Mouse (Mus musculus): ENCODE data around the gene Slc12a7. TPM values are rescaled to one million over a fixed set of nuclear protein-coding genes. Genes with fewer than 3 reads are reported as not detected.
"Not testable (repeated sequence)": the region's sequence is repeated elsewhere in the genome, so short reads cannot be mapped to it uniquely, and the experiment has no call there.

The Slc12a7 gene
- total and polyA plus RNA-seq, 3 experiments: 3.1 to 6.9 TPM; not detected in 1

- not testable (repeated sequence) for H3K4me3 ChIP-seq (ENCODE audit: control insufficient read depth in 1 of 2, insufficient read depth in 1 of 2, low read depth in 2 of 2, low read length in 2 of 2); DNase-seq (ENCODE audit: low read depth, low spot score); H3K27ac ChIP-seq (ENCODE audit: control insufficient read depth, low read depth, low read length); H3K79me2 ChIP-seq (ENCODE audit: control insufficient read depth, insufficient read depth, low read length, poor library complexity); H3K27me3 ChIP-seq (ENCODE audit: control insufficient read depth in 1 of 2, insufficient read depth in 2 of 2, low read length in 2 of 2); H3K9ac ChIP-seq (ENCODE audit: control insufficient read depth, low read depth, low read length, poor library complexity, severe bottlenecking); H3K36me3 ChIP-seq (ENCODE audit: control insufficient read depth in 1 of 2, insufficient read depth in 2 of 2, low read length in 2 of 2); H3K9me3 ChIP-seq (replicated peaks; ENCODE audit: insufficient read depth, low read length); H3K4me1 ChIP-seq (ENCODE audit: control insufficient read depth in 1 of 2, insufficient read depth in 2 of 2, low read length in 2 of 2)
These were observed 29.4 kb upstream of the Slc12a7 start for GRCm38 (mm10) chr13:73703486-73703885.

- Histone ChIP-seq H3K9ac (ENCODE audit: control insufficient read depth, low read depth, low read length, poor library complexity, severe bottlenecking) (no peak within 1 kb of the TSS), H3K9me3 (replicated peaks; ENCODE audit: insufficient read depth, low read length) (no peaks in the 10 kb centered on the region), H3K79me2 (ENCODE audit: control insufficient read depth, insufficient read depth, low read length, poor library complexity) (no peaks in the 10 kb centered on the region; the same call in 1 of the 2 replicates), H3K27ac (ENCODE audit: control insufficient read depth, low read depth, low read length) (no peak within 1 kb of the TSS), H3K36me3 (ENCODE audit: control insufficient read depth in 1 of 2, insufficient read depth in 2 of 2, low read length in 2 of 2) (no peaks in the 10 kb centered on the region), H3K4me1 (ENCODE audit: control insufficient read depth in 1 of 2, insufficient read depth in 2 of 2, low read length in 2 of 2) (no peaks in the 10 kb centered on the region), H3K27me3 (ENCODE audit: control insufficient read depth in 1 of 2, insufficient read depth in 2 of 2, low read length in 2 of 2) (peaks cover 0 to 3% of the 10 kb centered on the region in 2 experiments; a peak in 3 of 4 replicates), H3K4me3 (ENCODE audit: control insufficient read depth in 1 of 2, insufficient read depth in 1 of 2, low read depth in 2 of 2, low read length in 2 of 2) (no peak within 1 kb of the TSS)
- no peak for DNase-seq (ENCODE audit: low read depth, low spot score)
- TF ChIP-seq POLR2A (IDR thresholded peaks at IDR 0.05; ENCODE audit: control insufficient read depth in 1 of 2, insufficient read depth in 1 of 2, low read depth in 1 of 2, low read length in 2 of 2, poor library complexity in 1 of 2) (no peak), MAFK (IDR thresholded peaks at IDR 0.05; ENCODE audit: borderline replicate concordance, low read depth, low read length) (no peak), USF2 (IDR thresholded peaks at IDR 0.05; ENCODE audit: borderline replicate concordance in 1 of 2, insufficient read depth in 1 of 2, low read depth in 1 of 2, low read length in 2 of 2) (no peak), TBP (IDR thresholded peaks at IDR 0.05; ENCODE audit: low read depth, low read length) (no peak), GABPA (IDR thresholded peaks at IDR 0.05; ENCODE audit: low read depth, low read length) (no peak), RCOR1 (IDR thresholded peaks at IDR 0.05; ENCODE audit: low read depth, low read length) (no peak), ZNF384 (IDR thresholded peaks at IDR 0.05; ENCODE audit: low read depth, low read length) (no peak), ZMIZ1 (IDR thresholded peaks at IDR 0.05; ENCODE audit: low read depth, low read length) (no peak), KAT2A (conservative IDR thresholded peaks at IDR 0.05; ENCODE audit: low read depth, low read length) (no peak), MAX (IDR thresholded peaks at IDR 0.05; ENCODE audit: low read length) (no peak), TAL1 (IDR thresholded peaks at IDR 0.05; ENCODE audit: low read length) (no peak), EP300 (IDR thresholded peaks at IDR 0.05; ENCODE audit: low read depth in 1 of 2, low read length in 2 of 2) (no peak), TCF12 (IDR thresholded peaks at IDR 0.05; ENCODE audit: low read depth, low read length) (no peak), SMC3 (IDR thresholded peaks at IDR 0.05; ENCODE audit: low read depth, low read length) (no peak), USF1 (IDR thresholded peaks at IDR 0.05; ENCODE audit: low read depth, low read length) (no peak), ZKSCAN1 (IDR thresholded peaks at IDR 0.05; ENCODE audit: low read depth, low read length) (no peak)
These were observed 28.1 kb upstream of the Slc12a7 start, which contains the start of gene Slc6a19 for GRCm38 (mm10) chr13:73704694-73705325. TSS of gene Slc6a19 (minus strand) at chr13:73704865.

All from MEL (cell line).